Comparison of ENCODE assay signal across 22 mouse cellular contexts in the genomic region with DNA sequence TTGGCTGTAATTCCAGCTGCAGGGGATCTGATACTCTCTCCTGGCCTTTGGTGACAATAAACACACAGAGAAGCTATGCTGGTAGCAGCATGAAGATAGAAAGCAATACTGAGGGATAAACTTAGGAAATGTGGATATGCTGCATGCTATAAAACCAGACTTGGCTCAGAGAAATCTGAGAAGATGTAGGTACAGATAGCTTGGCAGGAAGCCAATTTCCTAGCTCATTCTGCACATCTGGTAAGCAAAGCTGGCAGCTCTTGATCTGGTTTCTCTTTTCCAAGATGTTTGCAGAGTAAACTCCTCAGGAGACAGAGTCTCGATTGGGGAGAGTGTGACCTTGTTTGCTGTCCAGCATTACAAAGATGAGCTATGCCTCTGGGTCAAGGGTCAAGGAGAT. TPM values are rescaled to one million over a fixed set of nuclear protein-coding genes. Genes with fewer than 3 reads are reported as not detected.
"Had no signal": no experiment of that assay in that cellular context is flagged by ENCODE, and none has a peak within 500 bp of the region (broad histone marks: within the 10 kb centered on the region; RNA-seq: fewer than 3 reads in every experiment).

No protein-coding gene starts in this region.

RNA-seq across cellular contexts. Expression of gene Scgb1b30, which starts 25.4 kb away (rescaled TPM):
- total RNA-seq: layer of hippocampus, adult 2 months; layer of hippocampus, postnatal 25 days; left cerebral cortex, adult 18-20 months; left cerebral cortex, postnatal 25 days; midbrain, postnatal 0 days had no signal
- polyA plus RNA-seq: kidney, adult 2 months; kidney, embryonic 14.5 days; limb, embryonic 10.5 days; limb, embryonic 15.5 days; liver, embryonic 11.5 days; liver, embryonic 14.5 days; liver, postnatal 0 days; lung, embryonic 15.5 days; midbrain, embryonic 11.5 days; midbrain, embryonic 14.5 days; midbrain, postnatal 0 days; neural tube, embryonic 11.5 days; neural tube, embryonic 14.5 days; small intestine, adult 2 months; spleen, adult 2 months; stomach, embryonic 16.5 days; testis, adult 2 months; urinary bladder, adult 2 months had no signal
